Mouse (Mus musculus) kidney, postnatal 10 days (tissue): ENCODE measurements around the gene Nsf.
"Not testable (repeated sequence)": the region's sequence is repeated elsewhere in the genome, so short reads cannot be mapped to it uniquely, and the experiment has no call there.

Source experiments
- DNase-seq: peaks from one replicate; pipeline ENCODE4 v3.0.0; 2021; ENCODE audit warnings: mixed read lengths

The Nsf gene

DNA sequence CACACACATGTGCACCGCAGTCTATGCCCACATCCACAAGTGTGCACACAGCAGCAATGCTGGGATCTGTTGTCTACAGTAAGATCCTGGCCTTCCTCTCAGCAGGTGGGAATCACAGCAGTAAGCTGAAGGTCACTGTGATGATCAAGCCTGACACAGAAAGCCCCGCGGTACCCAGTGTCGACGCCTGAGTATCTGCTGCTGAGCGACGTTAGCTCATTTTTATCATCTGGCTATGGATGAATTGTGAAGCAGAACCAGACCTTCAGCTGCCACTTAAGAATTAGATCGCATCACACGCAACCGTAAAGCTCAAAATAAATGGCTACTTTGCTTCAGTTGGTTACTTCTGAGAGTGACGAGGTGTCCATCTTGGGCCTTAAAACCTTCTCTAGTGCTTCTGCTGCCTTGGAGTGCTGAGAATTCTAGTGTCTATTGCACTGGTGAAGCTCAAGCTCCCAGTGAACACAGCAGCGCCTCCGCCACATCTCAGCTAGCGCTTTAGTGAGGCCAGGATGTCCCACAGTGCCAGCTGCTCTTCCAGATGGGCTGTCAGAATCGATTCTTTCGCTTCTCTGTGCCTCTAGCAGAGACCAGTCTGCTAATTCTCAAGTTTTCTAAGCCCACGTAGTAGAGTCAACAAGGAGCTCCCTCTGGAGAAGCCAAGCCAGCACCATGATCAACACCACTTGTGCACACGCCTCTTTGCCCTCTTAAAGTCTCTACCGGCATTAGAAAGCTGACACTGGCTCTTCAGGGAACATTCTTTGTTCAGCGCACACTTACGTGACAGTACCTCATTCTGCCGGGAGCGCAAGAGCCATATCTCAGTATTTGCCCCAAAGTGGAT lies 63.3 kb downstream of the Nsf start:
- no peak for DNase-seq

DNA sequence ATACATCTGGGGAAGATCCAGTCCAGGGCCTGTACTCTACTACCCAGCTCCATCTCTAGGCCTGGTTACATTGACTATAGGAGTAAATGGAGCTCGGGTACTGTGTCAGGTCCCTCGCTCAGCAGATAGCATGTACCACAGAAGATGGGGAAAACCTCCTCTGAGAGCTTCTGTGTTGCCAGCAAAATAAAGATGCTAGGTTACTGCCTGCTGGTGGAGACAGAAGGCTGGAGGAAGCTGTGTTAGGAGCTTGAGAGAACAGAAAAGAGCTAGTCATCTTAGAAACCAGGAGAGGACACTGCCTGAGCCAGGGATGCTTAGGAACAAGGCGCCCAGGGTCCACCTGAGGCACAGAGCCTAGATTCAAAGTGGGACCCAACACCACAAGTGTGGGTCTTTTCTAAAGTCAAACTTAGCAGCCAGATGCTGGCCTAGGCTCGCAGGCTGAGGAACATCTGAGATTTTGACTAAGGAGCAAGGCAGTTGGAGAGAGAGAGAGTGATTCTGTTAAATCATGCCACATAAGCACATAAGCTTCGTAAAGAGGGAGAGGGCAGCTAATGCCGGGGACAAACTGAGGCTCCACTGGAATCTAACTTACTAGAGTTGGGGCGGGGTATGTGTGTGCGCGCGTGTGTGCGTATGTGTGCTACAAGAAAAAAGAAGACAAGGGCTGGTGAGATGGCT lies 66.0 kb downstream of the Nsf start:
- no peak for DNase-seq

DNA sequence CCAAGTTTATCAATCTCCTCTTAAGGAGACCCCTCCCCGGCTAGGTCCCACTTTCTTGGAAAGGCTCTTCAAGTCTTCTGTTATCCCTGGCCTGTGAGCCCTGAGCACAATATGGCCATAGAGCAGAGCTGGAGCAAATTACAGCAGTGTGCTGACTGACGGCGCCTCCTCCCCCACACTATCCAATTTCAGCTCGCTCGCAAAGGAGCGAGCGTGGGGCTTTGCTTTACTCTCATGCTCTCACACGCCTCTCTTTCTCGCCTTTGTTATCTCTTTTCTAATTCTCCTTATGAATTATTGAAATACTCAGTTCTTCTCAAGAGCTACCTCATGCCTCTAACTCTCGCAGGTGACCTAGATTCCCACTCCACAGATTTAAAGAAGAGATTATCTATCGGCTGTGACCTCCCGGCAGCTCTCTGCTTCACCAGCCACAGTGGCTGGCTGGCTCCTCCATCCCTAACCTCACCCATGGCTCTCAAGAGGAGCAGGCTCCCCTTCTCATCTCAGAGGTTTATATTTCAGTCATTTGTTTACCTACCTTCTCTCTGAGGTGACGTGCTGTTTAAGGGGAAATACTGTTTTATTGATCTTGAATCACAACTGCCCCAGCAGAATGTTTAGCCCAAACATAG lies 69.0 kb downstream of the Nsf start:
- DNase-seq, result no peak

DNA sequence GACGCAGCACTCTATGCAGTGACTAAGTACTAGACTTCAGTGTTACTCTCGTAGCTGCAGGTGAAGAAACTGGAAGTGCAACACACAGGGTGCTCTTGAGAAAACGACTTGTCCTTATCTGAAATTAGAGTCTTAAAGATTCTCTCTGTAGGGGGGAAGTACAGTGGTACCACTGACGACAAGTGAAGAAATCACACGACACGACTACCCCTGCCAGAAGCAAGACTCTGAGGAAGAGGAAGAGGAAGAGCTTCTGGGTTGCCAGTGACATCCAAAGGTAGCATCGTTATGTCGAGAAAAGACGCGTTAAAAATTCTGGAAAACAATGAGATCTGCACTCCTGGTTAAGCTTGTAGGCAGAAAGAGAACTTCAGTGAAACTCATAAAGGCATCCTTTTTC lies 70.1 kb downstream of the Nsf start:
- no peak for DNase-seq

DNA sequence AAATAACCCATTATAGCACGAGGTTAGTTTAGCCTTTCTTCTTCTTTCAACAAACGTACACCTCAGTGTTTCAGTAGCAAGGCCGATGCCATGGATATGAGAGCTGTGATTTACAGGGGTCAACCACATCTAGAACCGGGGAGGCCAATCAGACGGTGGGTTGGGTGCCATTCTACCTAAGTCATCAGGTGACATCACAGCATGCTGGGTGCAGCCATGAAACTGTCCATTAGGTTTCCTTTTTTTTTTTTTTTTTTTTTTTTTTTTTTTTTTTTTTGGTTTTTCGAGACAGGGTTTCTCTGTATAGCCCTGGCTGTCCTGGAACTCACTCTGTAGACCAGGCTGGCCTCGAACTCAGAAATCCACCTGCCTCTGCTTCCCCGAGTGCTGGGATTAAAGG lies 74.4 kb downstream of the Nsf start:
- DNase-seq, result not testable (repeated sequence)

DNA sequence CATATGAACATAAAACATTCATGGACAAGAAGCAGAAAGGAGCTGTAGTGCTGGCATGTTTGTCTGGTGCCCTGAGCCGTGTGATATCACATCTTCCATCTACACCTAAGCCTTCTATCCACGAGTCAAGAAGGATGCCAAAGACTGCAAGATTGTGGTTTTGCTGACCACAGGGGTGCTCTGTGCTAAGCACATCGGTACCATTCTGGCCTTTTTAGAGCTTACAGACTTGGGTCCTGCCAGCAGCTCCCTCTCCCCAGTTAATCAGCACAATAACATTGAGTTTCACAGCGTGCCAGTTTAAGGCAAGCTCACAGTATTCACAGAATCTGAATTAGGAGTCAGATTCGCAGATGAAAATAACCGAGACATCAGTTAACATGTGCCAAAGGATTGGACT lies 75.4 kb downstream of the Nsf start:
- no peak for DNase-seq

DNA sequence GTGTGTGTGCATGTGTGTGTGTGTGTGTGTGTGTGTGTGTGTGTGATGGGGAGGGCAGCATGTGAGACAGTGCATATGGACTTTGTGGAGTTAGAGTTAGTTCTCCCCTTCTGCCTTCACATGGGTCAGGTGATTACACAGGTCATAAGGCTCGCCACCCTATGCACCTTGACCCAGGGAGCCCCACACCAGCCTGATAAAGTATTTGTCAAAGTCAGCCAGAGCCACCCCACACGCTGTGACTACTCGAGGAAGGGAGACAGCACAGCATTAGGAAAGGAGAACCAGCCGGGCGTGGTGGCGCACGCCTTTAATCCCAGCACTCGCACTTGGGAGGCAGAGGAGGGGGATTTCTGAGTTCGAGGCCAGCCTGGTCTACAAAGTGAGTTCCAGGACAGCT lies 83.5 kb downstream of the Nsf start:
- no peak for DNase-seq

DNA sequence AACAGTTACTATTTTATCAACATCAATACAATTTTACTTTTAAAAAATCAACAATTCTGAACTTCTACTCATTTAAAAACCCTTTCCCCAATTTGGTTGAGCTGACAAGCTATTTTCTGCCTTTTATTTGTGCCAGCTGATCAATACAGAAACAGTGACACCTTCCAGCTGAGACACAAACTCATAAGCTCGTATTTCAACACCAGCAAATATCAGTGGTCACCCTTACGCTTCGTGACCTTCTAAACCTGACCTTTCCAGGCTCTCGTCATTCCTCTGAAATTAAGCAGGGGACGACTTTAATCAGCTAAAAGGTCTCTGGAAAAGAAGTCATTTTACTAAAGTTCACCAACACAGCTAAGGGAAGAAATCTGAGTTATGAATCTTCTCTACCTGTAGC lies 86.2 kb downstream of the Nsf start:
- no peak for DNase-seq

DNA sequence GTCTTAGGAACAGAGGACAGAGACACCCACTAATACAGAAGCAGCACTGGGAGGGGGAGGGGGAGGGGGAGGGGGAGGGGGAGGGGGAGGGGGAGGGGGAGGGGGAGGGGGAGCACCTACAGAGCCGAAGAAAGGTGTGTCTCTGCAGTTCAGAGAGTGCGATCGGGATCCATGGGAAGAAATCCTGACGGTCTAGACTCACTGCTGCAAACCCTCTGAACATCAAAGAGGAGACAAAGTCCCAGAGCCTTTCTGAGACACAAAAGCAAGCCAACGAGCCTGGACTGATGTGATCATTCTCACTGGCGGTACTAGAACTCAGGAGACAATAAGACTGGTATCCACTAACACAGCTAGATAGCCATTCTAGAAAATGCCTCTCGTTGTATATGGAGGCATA lies 88.5 kb downstream of the Nsf start:
- DNase-seq, result no peak

DNA sequence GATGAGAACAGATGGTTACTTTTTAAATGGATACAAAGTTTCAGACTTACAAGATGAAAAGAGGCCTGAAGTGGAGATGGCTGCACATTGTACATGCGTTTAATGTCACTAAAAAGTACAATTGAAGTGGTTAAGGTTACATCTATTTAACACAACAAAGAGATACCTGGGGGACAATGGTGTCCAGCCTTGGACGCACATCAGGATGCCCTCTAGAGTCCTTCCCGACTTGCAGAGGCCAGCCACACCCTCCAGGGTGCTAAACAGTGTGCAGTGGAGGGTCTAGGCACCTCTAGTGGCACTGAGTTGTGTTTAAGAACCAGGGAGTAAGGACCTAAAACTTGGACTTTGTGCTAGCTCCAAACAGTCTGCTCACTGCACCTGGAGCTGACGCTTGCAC lies 89.4 kb downstream of the Nsf start:
- no peak for DNase-seq

DNA sequence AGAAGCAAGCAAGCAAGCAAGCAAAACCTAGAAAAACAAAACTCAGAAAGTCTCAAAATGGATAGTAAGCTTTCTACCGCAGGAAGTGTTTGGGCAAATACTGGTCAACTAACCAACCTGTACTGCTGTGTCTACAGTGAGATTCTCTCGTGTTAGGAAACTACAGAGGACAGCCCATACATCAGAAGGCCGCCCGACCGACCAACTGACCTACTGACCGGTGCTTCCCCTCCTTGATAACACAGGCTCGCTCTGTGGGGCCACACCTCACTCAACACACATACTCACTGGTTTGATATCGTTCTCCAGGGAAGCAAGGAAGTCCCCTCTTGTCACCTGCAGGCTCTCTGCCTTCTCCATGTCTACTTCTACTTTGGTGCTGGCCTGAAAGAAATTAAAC lies 90.9 kb downstream of the Nsf start:
- DNase-seq, result no peak

DNA sequence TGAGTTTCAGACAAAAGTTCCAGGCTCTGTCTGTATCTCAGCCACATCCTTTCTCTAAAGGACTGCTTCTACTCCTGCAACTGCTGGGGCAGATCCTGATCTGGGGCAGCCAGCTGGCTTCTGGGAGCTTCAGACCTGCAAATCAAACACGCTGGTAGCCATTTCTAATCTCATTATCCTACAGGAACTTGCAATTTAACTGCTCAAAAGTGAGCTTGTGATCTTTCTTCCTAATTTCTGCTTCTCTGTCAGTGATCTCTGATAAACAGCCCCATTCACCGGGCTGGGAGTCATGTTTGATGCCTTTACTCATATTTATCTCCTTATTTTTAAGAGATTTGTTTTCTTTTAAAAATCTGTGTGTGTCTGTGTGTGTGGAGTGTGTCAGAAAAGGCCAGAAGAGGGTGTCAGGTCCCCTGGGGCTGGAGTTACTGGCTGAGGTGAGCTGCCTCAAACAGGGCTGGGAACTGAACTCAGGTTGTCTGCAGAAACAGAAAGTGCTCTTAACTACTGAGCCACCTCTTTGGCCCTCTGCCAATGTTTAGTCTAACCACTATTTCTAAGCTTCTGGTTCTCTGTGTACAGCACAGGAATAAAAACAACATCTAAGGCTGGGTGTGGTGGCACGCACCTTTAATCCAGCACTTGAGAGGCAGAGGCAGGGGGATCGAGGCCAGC lies 93.8 kb downstream of the Nsf start:
- no peak for DNase-seq

DNA sequence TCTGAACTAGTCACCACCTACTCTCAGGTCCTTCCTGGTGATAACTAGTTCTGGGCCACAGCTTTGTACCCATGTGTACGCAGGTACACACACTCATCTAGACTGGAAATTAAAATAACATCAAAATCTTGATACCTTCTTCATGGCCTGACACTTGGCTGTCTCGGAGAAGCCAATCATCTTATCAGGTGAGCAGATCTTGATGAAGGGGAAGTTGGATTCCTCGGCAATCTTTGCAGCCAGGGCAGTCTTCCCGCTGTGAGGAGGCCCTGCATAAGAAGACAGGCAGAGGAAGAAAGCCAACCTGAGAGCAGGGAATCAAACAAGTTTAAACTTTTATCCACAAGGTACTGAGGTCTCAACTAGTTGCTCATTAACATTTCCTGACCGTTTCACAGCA lies 95.1 kb downstream of the Nsf start:
- DNase-seq, result no peak

DNA sequence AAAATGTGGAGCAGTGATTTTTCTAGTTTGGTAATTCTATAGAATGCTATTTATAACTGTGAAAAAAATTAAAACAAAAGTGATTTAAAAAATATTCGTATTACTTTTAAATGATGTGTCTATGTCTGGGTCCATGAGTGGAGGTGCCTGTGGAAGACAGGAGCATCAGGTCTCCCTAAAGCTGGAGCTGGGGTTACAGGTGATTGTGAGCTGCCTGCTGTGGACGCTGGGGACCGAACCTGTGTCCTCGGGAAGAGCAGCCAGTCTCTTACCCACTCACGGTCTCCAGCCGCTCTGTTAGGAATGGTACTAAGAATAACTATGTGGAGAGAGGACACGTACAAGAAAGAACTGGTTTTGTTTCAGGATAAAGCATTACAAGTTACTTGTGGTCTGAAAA lies 97.2 kb downstream of the Nsf start:
- DNase-seq, result no peak

DNA sequence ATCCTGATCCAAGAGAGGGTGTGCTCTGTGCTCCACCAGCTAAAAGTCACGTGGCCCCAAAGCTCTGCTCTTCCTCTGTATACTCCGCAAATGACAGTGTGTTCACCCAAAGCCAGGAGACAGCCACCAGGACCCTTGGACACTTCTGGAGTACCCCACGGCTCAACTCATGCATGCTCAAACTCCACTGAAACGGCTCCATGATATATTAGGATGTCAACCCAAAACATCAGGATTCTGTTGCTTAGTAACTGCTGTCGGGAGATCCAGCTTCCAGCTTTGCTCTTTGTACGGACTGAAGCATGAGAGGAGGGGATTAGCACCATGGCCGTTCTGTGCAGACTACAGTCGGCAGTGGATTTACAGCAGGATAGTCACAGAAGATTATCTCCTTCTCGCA lies 99.6 kb downstream of the Nsf start:
- DNase-seq, result no peak

DNA sequence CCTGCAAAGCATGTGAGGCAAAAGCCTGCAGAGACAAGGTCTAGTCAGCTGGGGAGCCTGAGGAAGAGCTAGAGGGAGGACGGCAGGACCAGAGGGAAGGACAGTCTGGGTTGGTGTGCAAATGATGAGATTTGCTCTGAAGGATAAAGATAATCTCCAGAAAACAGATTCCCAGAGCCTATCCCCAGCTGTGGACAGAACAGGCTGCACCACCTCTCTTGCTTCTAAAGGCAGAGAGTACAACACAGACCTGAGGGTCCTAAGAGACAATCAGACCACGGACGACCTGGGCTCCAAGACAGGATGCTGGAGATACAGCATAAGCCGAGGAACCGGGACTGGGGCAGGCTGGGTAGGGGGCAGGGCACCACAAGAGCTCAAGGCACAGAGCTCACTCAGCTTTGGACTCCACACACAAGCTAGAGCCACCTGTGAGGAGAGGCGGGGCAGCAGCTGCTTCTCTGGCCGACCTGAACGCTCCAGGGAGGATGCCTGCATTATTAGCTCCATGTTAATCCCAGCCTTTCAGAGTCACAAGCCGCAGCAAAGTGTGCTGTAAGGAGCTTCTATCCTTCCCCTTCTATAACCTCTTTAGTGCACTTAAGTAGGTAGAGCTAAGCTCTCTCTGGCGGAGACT lies 100.5 kb downstream of the Nsf start:
- DNase-seq, result no peak

DNA sequence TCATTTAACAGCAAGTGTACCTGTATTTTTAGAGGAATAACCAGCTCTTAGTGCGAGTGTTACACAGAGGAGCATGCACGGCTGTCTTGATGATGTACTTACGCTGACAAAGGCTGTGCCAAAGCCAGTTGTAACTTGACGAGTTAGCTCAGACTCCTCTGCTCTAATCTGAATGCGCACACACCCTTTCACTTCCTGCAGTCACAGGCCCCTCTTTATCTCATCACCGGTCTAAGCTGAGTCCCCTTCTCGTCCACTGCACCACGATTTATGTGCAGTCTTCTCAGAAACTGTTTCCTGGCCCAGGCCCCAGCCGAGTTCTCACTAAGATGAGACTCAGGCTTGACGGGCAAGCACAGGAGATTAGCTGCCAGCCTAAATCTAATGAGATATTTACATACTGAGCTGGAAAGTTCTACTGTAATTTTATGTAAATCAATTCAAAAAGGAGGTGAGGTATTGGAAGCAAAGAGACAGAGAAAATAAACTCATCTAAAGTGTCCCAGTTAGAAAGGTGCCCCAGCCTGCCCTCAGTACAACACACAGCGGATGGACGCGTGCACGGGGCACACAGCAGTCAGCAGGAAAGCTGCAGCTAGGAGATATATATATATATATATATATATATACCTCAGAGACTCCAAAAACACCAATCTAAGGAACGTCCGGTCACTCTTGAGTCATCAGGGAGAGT lies 101.1 kb downstream of the Nsf start:
- peak; percentile 15 for DNase-seq

DNA sequence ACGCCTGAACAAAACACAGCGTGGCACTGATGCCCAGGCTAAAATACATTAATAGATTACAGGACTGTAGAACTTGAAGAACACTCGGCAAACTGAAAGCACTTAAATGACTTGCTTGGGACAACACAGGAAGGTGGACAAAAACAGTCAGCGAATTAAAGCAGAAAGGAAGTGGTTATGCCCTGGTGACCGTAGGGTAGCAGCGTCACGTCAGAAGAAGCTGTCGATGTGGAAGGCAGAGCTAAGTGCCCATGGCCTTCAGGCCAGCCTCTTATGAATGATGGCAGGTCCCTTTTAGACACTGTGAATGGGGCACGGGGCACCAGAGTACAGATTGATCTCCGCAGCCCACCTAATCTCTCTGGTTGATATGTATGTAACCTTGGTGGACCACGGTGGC lies 105.6 kb downstream of the Nsf start:
- DNase-seq, result no peak

DNA sequence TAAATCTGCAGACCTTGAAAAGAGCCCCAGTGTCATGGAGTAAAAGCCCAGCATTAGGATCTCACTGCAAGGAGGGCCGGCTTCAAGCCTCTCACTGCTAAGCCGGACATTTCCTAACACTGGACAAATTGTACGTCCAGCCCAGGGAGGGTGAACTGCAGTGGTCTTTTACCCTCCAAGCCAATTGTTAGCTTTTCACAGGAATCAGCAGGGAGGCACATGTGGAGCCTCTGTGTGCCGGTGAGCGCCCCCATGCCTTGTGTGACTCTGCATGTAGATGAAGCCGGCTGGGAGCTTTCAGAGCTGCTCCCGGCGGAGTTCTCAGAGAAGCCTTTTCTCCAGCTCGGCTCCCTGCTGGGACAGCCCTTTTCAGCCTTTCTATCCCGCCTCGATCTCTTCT lies 113.0 kb downstream of the Nsf start:
- DNase-seq, result peak; percentile 17

DNA sequence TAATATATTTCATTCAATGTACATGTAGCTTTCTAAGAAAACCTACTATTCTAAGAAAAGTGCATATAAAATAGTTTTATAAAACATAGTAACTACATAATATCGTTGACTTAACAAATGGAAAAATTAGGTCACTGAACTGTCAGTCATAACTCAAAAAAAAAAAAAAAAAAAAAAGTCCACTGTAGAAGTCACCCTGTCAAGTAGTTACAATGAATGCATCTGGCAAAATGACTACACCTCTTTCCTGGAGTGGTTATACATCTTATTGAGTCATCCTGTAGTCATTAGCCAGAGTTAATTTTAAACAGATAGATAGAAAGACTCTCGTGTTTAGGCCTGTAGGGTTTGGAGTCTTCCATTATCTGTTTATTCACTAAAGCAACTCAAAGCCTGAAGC lies 114.9 kb downstream of the Nsf start:
- DNase-seq, result no peak

DNA sequence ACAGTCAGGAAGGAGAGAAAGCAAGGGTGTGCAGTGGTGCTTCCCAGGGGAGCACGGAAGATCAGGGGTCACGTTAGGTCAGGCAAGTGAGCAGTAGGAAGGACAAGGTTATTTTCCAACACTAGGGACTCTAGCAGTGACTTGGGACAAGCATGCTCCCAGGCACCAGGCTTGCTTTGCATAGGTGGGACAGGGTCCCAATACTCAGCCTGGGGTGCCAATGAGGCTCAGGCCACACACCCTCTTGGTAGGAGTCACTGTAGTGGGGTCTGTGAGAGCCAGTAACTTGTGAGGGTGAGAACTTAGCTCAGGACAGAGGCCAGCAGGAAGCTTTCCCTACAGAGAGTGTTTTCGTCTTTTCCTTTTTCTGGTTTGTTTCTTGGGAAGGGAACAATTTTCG lies 121.5 kb downstream of the Nsf start:
- DNase-seq, result no peak

DNA sequence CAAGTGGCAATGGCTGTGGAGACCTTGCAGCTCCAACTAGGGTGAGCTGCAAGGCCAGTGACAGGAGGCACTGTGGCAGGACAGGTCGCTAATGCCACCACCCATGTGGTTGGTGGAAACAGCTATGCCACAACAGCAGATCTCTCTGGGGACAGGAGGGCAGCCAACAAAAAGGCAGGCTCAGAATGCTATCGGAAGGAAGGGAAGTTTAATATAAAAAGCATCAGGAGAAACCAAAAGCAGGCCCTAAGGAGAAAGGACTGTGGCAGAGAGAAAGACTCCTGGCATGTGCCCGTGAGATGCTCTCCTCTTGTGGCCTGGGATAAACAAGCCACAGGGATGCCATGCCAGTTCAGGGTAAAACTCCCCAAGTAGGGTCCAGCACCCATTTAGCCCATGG lies 122.1 kb downstream of the Nsf start:
- no peak for DNase-seq

DNA sequence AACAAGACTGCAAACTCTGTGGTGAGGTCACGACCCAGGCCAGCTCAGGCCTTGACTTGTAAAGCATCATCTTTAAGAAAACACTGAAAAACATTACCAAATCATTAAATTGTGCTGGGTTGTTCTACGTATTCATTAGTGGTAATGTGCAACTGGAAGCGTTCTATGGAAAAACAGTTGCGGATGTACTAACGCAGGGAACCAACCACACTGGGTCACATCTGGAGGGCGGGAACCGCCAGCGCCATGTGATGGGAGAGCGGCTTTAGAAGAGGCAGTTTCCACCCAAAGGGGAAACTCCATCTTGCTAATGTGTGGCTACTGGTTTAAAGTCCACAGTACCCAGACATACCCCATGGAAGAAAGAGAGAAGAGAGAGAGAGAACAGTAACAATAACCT lies 123.4 kb downstream of the Nsf start:
- no peak for DNase-seq
